Mouse (Mus musculus) E14TG2a.4 (cell line): Measurements from ENCODE around the gene Podxl.

Source experiments
- CTCF ChIP-seq: conservative IDR thresholded peaks from 2 replicates; pipeline ENCODE4 v1.5.1; 2014; ENCODE audit warnings: low read length
- NANOG ChIP-seq: IDR thresholded peaks from 2 replicates; pipeline ENCODE4 v1.6.1; 2014; ENCODE audit warnings: borderline replicate concordance, low read length, mixed read lengths
- POU5F1 ChIP-seq: IDR thresholded peaks from 2 replicates; pipeline ENCODE4 v1.6.1; 2014; ENCODE audit warnings: low read length, borderline replicate concordance

DNA sequence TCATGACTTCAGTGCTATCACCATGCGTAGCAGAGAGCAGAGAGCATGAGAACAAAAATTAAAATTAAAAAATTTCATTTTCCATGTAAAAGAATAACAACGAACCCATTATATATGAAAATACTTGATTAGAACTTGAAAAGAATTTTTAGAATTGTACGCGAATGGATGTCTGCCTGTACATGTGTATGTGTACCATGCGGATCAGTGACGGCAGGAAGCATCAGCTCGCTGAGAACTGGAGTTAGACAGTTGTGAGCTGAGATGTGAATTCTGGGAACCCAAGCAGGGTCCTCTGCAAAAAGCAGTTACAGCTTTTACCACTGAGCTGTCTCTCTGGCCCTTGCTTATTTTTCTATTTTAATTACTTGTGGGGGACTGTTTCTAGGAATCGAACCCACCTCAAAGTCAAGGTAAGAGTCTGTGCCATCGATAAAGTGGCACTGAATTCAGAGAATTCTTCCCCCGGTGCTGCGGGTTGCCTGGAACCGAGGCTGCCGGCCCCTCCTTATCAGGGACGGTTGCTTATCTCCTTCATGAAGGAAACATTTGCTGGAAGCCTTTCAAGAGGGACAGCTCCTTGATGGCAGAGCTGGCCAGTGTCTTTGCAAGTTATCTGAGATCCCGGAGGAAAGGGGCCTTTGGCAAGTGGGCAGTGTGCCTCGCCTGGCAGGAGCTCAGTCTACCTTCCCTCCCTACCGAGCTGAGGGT is 48.9 kb upstream of the Podxl start:
- TF ChIP-seq CTCF (no peak), NANOG (no peak), POU5F1 (no peak)
